Mouse (Mus musculus): ENCODE measurements around the gene Astn1. TPM values are rescaled to one million over a fixed set of nuclear protein-coding genes. Genes with fewer than 3 reads are reported as not detected.

The Astn1 gene
- total RNA-seq, 2 experiments from 2014 or later, result not detected

- ATAC-seq (replicated peaks; ENCODE audit: low FRiP score, poor library complexity, severe bottlenecking), result no peak
These were observed 241.0 kb downstream of the Astn1 start for GRCm38 (mm10) chr1:158603056-158603455.

DNA sequence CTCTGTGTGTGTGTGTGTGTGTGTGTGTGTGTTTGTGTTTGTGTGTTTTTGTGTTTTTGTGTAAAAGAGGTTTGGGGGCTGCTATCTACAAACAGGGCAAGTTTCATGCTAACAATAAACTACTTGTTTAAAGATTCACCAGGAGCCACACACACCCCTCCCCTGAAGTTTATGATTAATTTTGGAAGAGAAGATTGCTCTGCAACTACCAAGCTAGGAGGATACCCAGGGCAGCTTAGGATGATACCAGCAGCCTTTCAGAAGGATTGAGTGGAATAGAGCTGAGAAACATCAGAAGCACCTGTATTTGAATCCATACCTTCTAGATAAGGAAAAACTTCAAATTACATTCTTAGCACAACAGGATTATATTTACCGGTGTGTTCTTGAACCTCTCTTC lies 242.1 kb downstream of the Astn1 start:
- no peak for ATAC-seq (replicated peaks; ENCODE audit: low FRiP score, poor library complexity, severe bottlenecking)

DNA sequence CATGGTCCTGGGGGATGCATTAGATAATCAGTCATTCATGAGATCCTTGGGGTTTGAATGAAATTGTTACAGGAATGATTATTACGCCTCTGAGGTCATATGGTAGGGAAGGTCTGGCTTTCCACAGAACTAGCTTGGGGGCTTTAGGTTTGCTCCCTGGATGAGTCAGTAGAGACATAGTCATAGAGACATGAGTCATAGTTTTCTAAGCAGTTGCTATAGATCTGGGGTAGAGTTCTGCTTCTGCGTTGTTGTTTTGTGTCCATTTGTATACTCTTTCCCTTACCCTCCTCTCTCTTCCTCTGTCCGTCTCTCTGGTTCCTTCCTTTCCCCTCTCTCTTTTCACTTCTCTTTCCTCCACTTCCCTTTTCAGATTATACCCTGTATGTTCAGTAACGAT lies 243.5 kb downstream of the Astn1 start:
- no peak for ATAC-seq (replicated peaks; ENCODE audit: low FRiP score, poor library complexity, severe bottlenecking)

DNA sequence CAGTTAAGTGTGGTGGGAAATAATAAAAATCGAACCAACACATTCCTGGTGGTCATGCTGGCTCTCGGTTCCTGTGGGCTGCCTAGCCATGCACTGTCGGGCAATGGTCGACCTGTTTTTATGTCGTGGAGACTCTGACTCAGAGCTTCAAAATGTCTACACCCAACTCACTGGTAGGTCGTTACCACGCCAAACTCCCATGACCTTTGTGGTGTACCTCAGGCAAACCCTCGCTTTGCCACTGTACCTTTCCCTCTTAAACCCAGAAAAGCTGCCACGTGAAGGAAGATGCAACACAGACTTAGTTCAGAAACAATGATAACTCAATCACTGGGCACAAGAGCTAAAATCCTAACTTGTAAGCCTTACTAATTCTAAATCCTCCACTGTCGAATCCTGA lies 244.3 kb downstream of the Astn1 start:
- no peak for ATAC-seq (replicated peaks; ENCODE audit: low FRiP score, poor library complexity, severe bottlenecking)

GRCm38 (mm10) chr1:158607201-158607600 lies 245.1 kb downstream of the Astn1 start:
- ATAC-seq (replicated peaks; ENCODE audit: low FRiP score, poor library complexity, severe bottlenecking), result no peak

DNA sequence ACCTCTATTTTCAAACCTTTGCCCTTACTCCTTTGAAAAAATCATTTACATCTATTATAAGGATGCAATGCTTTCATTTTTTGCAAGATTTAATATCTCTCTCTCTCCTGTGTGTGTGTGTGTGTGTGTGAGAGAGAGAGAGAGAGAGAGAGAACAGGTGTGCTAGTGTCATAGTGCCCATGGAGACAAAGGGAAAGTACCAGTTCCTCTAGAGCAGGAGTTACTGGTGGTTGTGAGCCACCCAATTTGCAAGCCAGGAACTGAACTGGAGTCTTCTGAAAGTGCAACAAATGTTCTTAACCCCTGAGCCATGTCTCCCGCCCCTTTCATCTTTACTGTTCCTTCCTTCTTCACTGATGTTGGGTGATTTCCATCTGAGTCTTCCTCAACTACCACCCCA lies 253.1 kb downstream of the Astn1 start:
- no peak for ATAC-seq (replicated peaks; ENCODE audit: low FRiP score, poor library complexity, severe bottlenecking)

- ATAC-seq (replicated peaks; ENCODE audit: low FRiP score, poor library complexity, severe bottlenecking), result no peak
These were observed 255.9 kb downstream of the Astn1 start for GRCm38 (mm10) chr1:158617943-158618342.

- ATAC-seq (replicated peaks; ENCODE audit: low FRiP score, poor library complexity, severe bottlenecking), result no peak
These were observed 270.9 kb downstream of the Astn1 start for GRCm38 (mm10) chr1:158632935-158633334.

DNA sequence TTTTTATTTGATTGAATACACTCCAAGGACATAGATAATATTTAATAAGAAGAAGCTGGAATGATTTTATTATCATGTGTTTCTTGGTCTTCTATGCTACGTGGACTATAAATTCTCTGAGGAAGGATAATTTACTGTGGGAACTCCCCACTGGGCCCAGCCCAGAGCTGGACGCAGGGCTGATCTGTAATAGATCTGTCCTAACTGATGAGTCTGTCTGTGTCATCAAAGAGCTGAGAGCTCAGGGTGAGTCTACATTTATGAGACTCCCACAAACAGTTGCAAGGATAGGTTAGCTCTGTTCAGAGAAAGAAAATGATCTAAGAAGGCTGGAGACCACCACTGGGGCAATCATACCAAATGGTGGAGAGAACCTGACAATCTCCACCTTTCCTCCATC lies 271.4 kb downstream of the Astn1 start:
- ATAC-seq (replicated peaks; ENCODE audit: low FRiP score, poor library complexity, severe bottlenecking), result no peak

DNA sequence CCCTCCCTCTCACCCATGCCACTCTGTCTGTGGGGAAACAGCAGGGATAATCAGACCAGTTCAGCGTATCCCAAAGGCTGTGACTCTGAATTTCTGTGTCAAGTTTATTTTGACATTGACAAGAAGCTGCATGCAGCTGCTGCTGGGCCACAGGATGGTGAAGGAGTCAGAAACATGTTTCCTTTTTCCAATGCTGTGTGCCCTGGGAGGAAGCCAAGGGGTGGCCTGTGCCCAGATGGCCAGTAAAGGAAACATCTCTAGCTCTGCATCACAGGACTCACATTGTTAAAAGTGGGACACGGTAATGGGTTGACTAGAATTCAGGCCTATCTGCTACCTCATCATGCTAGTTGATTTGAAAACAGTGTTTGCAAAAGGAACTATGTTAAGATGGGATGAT lies 279.2 kb downstream of the Astn1 start:
- ATAC-seq (replicated peaks; ENCODE audit: low FRiP score, poor library complexity, severe bottlenecking), result no peak

GRCm38 (mm10) chr1:158642247-158642646 lies 280.2 kb downstream of the Astn1 start:
- no peak for ATAC-seq (replicated peaks; ENCODE audit: low FRiP score, poor library complexity, severe bottlenecking)

DNA sequence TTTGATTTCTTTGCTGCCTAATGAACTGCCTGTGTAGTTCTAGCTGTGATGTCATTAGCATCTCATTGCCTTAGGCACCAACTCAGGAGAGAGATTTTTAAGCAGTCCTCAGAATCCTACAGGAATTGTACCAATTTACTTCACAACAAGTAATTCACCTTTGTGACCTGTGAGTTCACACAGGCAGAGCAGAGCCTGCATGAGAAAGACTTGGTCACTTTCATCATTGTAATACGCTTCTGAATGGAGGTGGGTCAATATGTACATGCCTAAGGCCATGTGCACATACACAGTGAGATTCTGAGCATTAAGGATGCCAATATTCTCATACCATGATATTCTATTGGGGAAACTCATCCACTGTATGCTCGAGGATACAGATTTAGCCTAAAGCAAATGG lies 290.7 kb downstream of the Astn1 start:
- ATAC-seq (replicated peaks; ENCODE audit: low FRiP score, poor library complexity, severe bottlenecking), result no peak

- ATAC-seq (replicated peaks; ENCODE audit: low FRiP score, poor library complexity, severe bottlenecking), result no peak
These were observed 291.9 kb downstream of the Astn1 start for GRCm38 (mm10) chr1:158653808-158654520.

GRCm38 (mm10) chr1:158654571-158655205 lies 292.6 kb downstream of the Astn1 start:
- ATAC-seq (replicated peaks; ENCODE audit: low FRiP score, poor library complexity, severe bottlenecking), result no peak

DNA sequence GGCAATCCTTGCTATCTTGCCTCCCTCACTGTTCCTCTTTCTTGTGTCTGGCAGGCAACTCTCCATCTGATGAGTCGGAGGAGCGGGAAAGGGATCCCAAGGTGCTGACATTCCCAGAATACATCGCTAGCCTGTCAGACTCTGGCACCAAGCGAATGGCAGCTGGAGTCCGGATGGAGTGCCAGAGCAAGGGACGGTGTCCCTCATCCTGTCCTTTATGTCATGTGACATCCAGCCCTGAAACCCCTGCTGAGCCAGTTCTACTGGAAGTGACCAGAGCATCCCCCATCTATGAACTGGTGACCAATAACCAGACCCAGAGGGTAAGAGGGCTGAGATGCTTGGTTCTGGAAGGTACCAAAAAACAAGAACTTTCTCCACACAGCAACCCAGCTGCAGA lies 294.9 kb downstream of the Astn1 start:
- ATAC-seq (replicated peaks; ENCODE audit: low FRiP score, poor library complexity, severe bottlenecking), result no peak

- no peak for ATAC-seq (replicated peaks; ENCODE audit: low FRiP score, poor library complexity, severe bottlenecking)
These were observed 303.9 kb downstream of the Astn1 start for GRCm38 (mm10) chr1:158666001-158666400.

DNA sequence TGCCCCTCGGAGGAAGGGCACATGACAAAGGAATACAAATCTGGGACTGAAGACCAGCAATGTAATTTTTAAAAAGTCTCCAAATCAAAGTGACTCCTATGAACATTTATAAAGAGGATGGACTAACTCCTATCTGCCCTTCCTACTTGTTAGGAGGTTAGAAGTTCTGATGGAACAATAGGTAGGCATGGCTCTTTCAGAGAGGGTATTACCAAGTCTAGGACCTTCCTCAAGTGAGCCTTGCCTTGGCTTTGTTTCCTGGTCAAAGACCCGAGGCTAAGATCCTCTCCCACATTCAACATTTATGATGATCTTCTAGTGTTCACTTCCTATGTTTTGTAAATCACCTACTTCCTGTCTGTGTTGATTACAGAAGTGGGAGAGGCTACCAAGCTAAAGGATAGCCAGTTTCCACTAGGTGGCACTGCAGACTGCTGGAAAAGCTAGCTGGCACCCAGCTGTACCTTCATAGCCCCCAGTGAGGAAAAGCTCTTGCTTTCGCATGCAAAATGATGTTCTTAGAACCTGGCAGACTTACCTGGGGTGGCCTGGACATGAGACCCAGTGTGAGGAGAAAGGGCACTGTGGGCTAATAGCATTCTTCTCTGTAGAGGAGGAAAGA lies 308.0 kb downstream of the Astn1 start:
- ATAC-seq (replicated peaks; ENCODE audit: low FRiP score, poor library complexity, severe bottlenecking), result no peak

GRCm38 (mm10) chr1:158687726-158688125 lies 325.7 kb downstream of the Astn1 start:
- ATAC-seq (replicated peaks; ENCODE audit: low FRiP score, poor library complexity, severe bottlenecking), result no peak

GRCm38 (mm10) chr1:158697423-158697822 lies 335.4 kb downstream of the Astn1 start:
- no peak for ATAC-seq (replicated peaks; ENCODE audit: low FRiP score, poor library complexity, severe bottlenecking)

- no peak for ATAC-seq (replicated peaks; ENCODE audit: low FRiP score, poor library complexity, severe bottlenecking)
These were observed 335.9 kb downstream of the Astn1 start for GRCm38 (mm10) chr1:158697859-158698569.

DNA sequence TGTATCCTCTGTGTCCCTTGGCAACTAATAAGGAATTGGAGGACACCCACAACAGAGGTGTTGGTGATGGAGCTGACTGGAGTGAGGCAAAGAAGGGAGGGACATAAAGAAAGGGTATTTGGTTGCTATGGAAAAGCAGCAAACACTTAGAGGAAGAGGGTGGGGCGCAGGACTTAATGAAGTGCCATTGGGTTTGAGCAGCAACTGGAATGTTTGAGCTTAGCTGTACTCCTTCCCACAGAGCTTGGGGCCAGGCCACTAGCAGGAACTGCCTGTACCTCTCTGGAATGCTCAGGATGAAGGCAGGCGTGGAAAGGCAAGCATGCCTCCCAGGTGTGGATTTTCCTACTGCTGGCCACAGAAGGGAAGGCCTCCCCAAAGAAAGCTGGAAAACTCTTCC lies 337.2 kb downstream of the Astn1 start:
- no peak for ATAC-seq (replicated peaks; ENCODE audit: low FRiP score, poor library complexity, severe bottlenecking)
